In genomic region chr8:120882657-120883056, GRCm38 (mm10) we compare ENCODE assay signal across 21 mouse cellular contexts.
DNase-seq lines count a peak whose midpoint lies in the region; ATAC-seq and TF ChIP-seq lines count a peak whose summit lies in the region.
"Had no signal": no experiment of that assay in that cellular context is flagged by ENCODE, and none has a peak within 500 bp of the region (broad histone marks: within the 10 kb centered on the region; RNA-seq: fewer than 3 reads in every experiment).

No protein-coding gene starts in this region.

- H3K4me2 ChIP-seq in hindbrain, embryonic 11.5 days (replicated peaks; ENCODE audit: low read depth, low read length): no peak overlapping the region
- no peak overlapping the region for H3K4me2 ChIP-seq in hindbrain, embryonic 14.5 days (replicated peaks)
- H3K4me2 ChIP-seq in midbrain, embryonic 11.5 days: no peak overlapping the region
- no peak overlapping the region for H3K4me2 ChIP-seq in midbrain, embryonic 16.5 days (ENCODE audit: low read length)
- H3K4me2 ChIP-seq in intestine, embryonic 16.5 days (ENCODE audit: low read depth, low read length): peak overlapping the region; percentile 28
- H3K4me2 ChIP-seq in stomach, postnatal 0 days (replicated peaks; ENCODE audit: low read depth): peak overlapping the region; percentile 42
- H3K4me2 ChIP-seq in forebrain, postnatal 0 days (ENCODE audit: low read depth): no peak overlapping the region
- H3K4me2 ChIP-seq: liver, embryonic 12.5 days had no signal

- 17% methylated on average over 13 of the region's 13 CpGs for WGBS in hindbrain, embryonic 11.5 days
- 20% methylated on average over 13 of the region's 13 CpGs for WGBS in hindbrain, embryonic 14.5 days
- 23% methylated on average over 13 of the region's 13 CpGs for WGBS in midbrain, embryonic 11.5 days
- 17% methylated on average over 13 of the region's 13 CpGs for WGBS in midbrain, embryonic 16.5 days
- 28% methylated on average over 13 of the region's 13 CpGs for WGBS in intestine, embryonic 16.5 days
- 26% methylated on average over 13 of the region's 13 CpGs for WGBS in stomach, postnatal 0 days
- 27% methylated on average over 13 of the region's 13 CpGs for WGBS in forebrain, postnatal 0 days

- DNase-seq in hindbrain, embryonic 11.5 days (ENCODE audit: low spot score): peak; percentile 33
- DNase-seq in hindbrain, embryonic 14.5 days (ENCODE audit: low spot score): no peak
- DNase-seq in midbrain, embryonic 11.5 days (ENCODE audit: low spot score, missing footprints): peak; percentile 84
- DNase-seq in stomach, postnatal 0 days (ENCODE audit: low spot score): no peak
- DNase-seq in right cerebral cortex, postnatal 14 days: no peak
- DNase-seq in forebrain, postnatal 0 days: no peak
- DNase-seq: adrenal gland, postnatal 25 days; cerebellum, adult 11 months; gastrocnemius, postnatal 10 days; heart, adult 11 months; heart, postnatal 36 days; kidney, postnatal 36 days; retina, postnatal 1 day; thymus, adult 2 months had no signal

- H3K27me3 ChIP-seq in hindbrain, embryonic 11.5 days (ENCODE audit: control insufficient read depth, insufficient read depth, low read length): peaks cover 70% of the 10 kb centered on the region
- H3K27me3 ChIP-seq in hindbrain, embryonic 14.5 days (ENCODE audit: control insufficient read depth, insufficient read depth, low read length): peaks cover 88% of the 10 kb centered on the region
- peaks cover 67% of the 10 kb centered on the region for H3K27me3 ChIP-seq in midbrain, embryonic 11.5 days (ENCODE audit: control insufficient read depth, insufficient read depth, low read length)
- H3K27me3 ChIP-seq in midbrain, embryonic 16.5 days (ENCODE audit: control insufficient read depth, insufficient read depth, low read depth, low read length): peaks cover 59% of the 10 kb centered on the region
- H3K27me3 ChIP-seq in intestine, embryonic 16.5 days (replicated peaks; ENCODE audit: control insufficient read depth, insufficient read depth, low read length): peaks cover 31% of the 10 kb centered on the region
- H3K27me3 ChIP-seq in stomach, postnatal 0 days (ENCODE audit: control insufficient read depth, insufficient read depth, low read length): no peaks in the 10 kb centered on the region; the same call in 1 of the 2 replicates
- peaks cover 59% of the 10 kb centered on the region for H3K27me3 ChIP-seq in forebrain, postnatal 0 days (ENCODE audit: insufficient read depth, low read length)

- H3K27ac ChIP-seq in hindbrain, embryonic 11.5 days (ENCODE audit: low read depth, low read length): no peak overlapping the region
- H3K27ac ChIP-seq in hindbrain, embryonic 14.5 days: no peak overlapping the region
- H3K27ac ChIP-seq in midbrain, embryonic 11.5 days (ENCODE audit: low read depth, low read length): no peak overlapping the region
- no peak overlapping the region for H3K27ac ChIP-seq in midbrain, embryonic 16.5 days (ENCODE audit: low read length)
- H3K27ac ChIP-seq in intestine, embryonic 16.5 days (ENCODE audit: low read length): peak overlapping the region; percentile 95
- peak overlapping the region; percentile 92 for H3K27ac ChIP-seq in stomach, postnatal 0 days (replicated peaks)
- H3K27ac ChIP-seq in forebrain, postnatal 0 days (ENCODE audit: low read depth, low read length): no peak overlapping the region
- H3K27ac ChIP-seq: forebrain, embryonic 12.5 days; heart, embryonic 13.5 days; liver, embryonic 12.5 days; macrophage; midbrain, embryonic 10.5 days had no signal

- H3K9ac ChIP-seq in hindbrain, embryonic 11.5 days (ENCODE audit: low read depth, low read length): no peak overlapping the region
- no peak overlapping the region for H3K9ac ChIP-seq in hindbrain, embryonic 14.5 days
- no peak overlapping the region for H3K9ac ChIP-seq in midbrain, embryonic 11.5 days (ENCODE audit: low read length)
- H3K9ac ChIP-seq in midbrain, embryonic 16.5 days (ENCODE audit: low read depth, low read length): no peak overlapping the region
- peak overlapping the region; percentile 68 for H3K9ac ChIP-seq in intestine, embryonic 16.5 days (ENCODE audit: low read depth, low read length)
- H3K9ac ChIP-seq in stomach, postnatal 0 days (ENCODE audit: low read length): peak overlapping the region; percentile 60
- no peak overlapping the region for H3K9ac ChIP-seq in forebrain, postnatal 0 days
- H3K9ac ChIP-seq: forebrain, embryonic 12.5 days; liver, embryonic 12.5 days had no signal

- peaks cover 3% of the 10 kb centered on the region; the same call in 1 of the 2 replicates for H3K4me1 ChIP-seq in hindbrain, embryonic 11.5 days (replicated peaks; ENCODE audit: control insufficient read depth, insufficient read depth, low read length)
- no peaks in the 10 kb centered on the region for H3K4me1 ChIP-seq in hindbrain, embryonic 14.5 days (replicated peaks; ENCODE audit: control insufficient read depth, insufficient read depth, low read length)
- H3K4me1 ChIP-seq in midbrain, embryonic 11.5 days (ENCODE audit: control insufficient read depth, insufficient read depth, low read length): peaks cover 2% of the 10 kb centered on the region; the same call in 1 of the 2 replicates
- H3K4me1 ChIP-seq in midbrain, embryonic 16.5 days (ENCODE audit: control insufficient read depth, insufficient read depth, low read length): peaks cover 5% of the 10 kb centered on the region; the same call in 1 of the 2 replicates
- peaks cover 16% of the 10 kb centered on the region; the same call in 1 of the 2 replicates for H3K4me1 ChIP-seq in intestine, embryonic 16.5 days (ENCODE audit: control insufficient read depth, insufficient read depth, low read length)
- no peaks in the 10 kb centered on the region for H3K4me1 ChIP-seq in stomach, postnatal 0 days (replicated peaks; ENCODE audit: control insufficient read depth, insufficient read depth)
- no peaks in the 10 kb centered on the region for H3K4me1 ChIP-seq in forebrain, postnatal 0 days (ENCODE audit: insufficient read depth)
- H3K4me1 ChIP-seq: liver, embryonic 12.5 days had no signal

- no peaks in the 10 kb centered on the region for H3K36me3 ChIP-seq in hindbrain, embryonic 11.5 days (ENCODE audit: control insufficient read depth, insufficient read depth, low read length)
- no peaks in the 10 kb centered on the region for H3K36me3 ChIP-seq in hindbrain, embryonic 14.5 days (replicated peaks; ENCODE audit: control insufficient read depth, insufficient read depth)
- no peaks in the 10 kb centered on the region; the same call in 1 of the 2 replicates for H3K36me3 ChIP-seq in midbrain, embryonic 11.5 days (ENCODE audit: control insufficient read depth, insufficient read depth, low read length)
- no peaks in the 10 kb centered on the region for H3K36me3 ChIP-seq in midbrain, embryonic 16.5 days (ENCODE audit: control insufficient read depth, insufficient read depth, low read length)
- no peaks in the 10 kb centered on the region for H3K36me3 ChIP-seq in intestine, embryonic 16.5 days (ENCODE audit: control insufficient read depth, insufficient read depth, low read length)
- no peaks in the 10 kb centered on the region for H3K36me3 ChIP-seq in stomach, postnatal 0 days (ENCODE audit: control insufficient read depth, insufficient read depth, low read length)
- H3K36me3 ChIP-seq in forebrain, postnatal 0 days (ENCODE audit: insufficient read depth): no peaks in the 10 kb centered on the region
- H3K36me3 ChIP-seq: forebrain, embryonic 12.5 days; heart, embryonic 13.5 days; liver, embryonic 12.5 days; midbrain, embryonic 10.5 days had no signal

- TF ChIP-seq CTCF in stomach, postnatal 0 days (IDR thresholded peaks at IDR 0.05; ENCODE audit: low read depth): no peak
- no peak for TF ChIP-seq CTCF in forebrain, postnatal 0 days (IDR thresholded peaks at IDR 0.05; ENCODE audit: low read depth)

- no peak for TF ChIP-seq EP300 in stomach, postnatal 0 days (optimal IDR thresholded peaks at IDR 0.05)

- H3K4me3 ChIP-seq in hindbrain, embryonic 11.5 days (ENCODE audit: low read depth, low read length): no peak overlapping the region
- H3K4me3 ChIP-seq in hindbrain, embryonic 14.5 days (replicated peaks; ENCODE audit: low read length): no peak overlapping the region
- H3K4me3 ChIP-seq in midbrain, embryonic 11.5 days (ENCODE audit: low read depth, low read length): no peak overlapping the region
- no peak overlapping the region for H3K4me3 ChIP-seq in midbrain, embryonic 16.5 days (ENCODE audit: low read depth, low read length)
- peak overlapping the region; percentile 13 for H3K4me3 ChIP-seq in intestine, embryonic 16.5 days (ENCODE audit: low read length)
- peak overlapping the region; percentile 20 for H3K4me3 ChIP-seq in stomach, postnatal 0 days (ENCODE audit: low read depth, low read length)
- no peak overlapping the region for H3K4me3 ChIP-seq in forebrain, postnatal 0 days (ENCODE audit: low read depth, low read length)
- H3K4me3 ChIP-seq: forebrain, embryonic 12.5 days; liver, embryonic 12.5 days had no signal

- no peaks in the 10 kb centered on the region for H3K9me3 ChIP-seq in hindbrain, embryonic 11.5 days (ENCODE audit: control insufficient read depth, low read length)
- H3K9me3 ChIP-seq in hindbrain, embryonic 14.5 days (ENCODE audit: control insufficient read depth, low read length): no peaks in the 10 kb centered on the region
- no peaks in the 10 kb centered on the region for H3K9me3 ChIP-seq in midbrain, embryonic 11.5 days (ENCODE audit: control insufficient read depth, low read length)
- H3K9me3 ChIP-seq in midbrain, embryonic 16.5 days (replicated peaks; ENCODE audit: control insufficient read depth, low read length, poor library complexity, severe bottlenecking): no peaks in the 10 kb centered on the region
- no peaks in the 10 kb centered on the region for H3K9me3 ChIP-seq in intestine, embryonic 16.5 days (ENCODE audit: control insufficient read depth, low read length)
- H3K9me3 ChIP-seq in stomach, postnatal 0 days (ENCODE audit: control insufficient read depth, low read length): no peaks in the 10 kb centered on the region
- H3K9me3 ChIP-seq in forebrain, postnatal 0 days (ENCODE audit: low read length): no peaks in the 10 kb centered on the region
- H3K9me3 ChIP-seq: forebrain, embryonic 12.5 days; heart, embryonic 13.5 days; liver, embryonic 12.5 days; midbrain, embryonic 10.5 days had no signal

- ATAC-seq in hindbrain, embryonic 11.5 days (ENCODE audit: low FRiP score): no peak
- ATAC-seq in hindbrain, embryonic 14.5 days (ENCODE audit: low FRiP score): no peak
- ATAC-seq in midbrain, embryonic 11.5 days (ENCODE audit: low FRiP score): peak; percentile 46; the same call in 1 of the 2 replicates
- no peak for ATAC-seq in midbrain, embryonic 16.5 days
- peak; percentile 46 for ATAC-seq in intestine, embryonic 16.5 days
- ATAC-seq in stomach, postnatal 0 days (ENCODE audit: low FRiP score, low TSS enrichment): no peak
- no peak for ATAC-seq in forebrain, postnatal 0 days
- ATAC-seq: liver, embryonic 12.5 days had no signal

Comparison
In these comparisons a context has a peak if more than half of its experiments do, and no peak if none do; other contexts are left out.
1. ATAC-seq: peak in midbrain, embryonic 11.5 days (single experiment) and intestine, embryonic 16.5 days (single experiment); none in hindbrain, embryonic 11.5 days (single experiment), hindbrain, embryonic 14.5 days (single experiment), midbrain, embryonic 16.5 days (single experiment), stomach, postnatal 0 days (single experiment) and forebrain, postnatal 0 days (single experiment).
2. DNase-seq: peak in hindbrain, embryonic 11.5 days (single experiment) and midbrain, embryonic 11.5 days (single experiment); none in hindbrain, embryonic 14.5 days (single experiment), stomach, postnatal 0 days (single experiment), right cerebral cortex, postnatal 14 days (single experiment) and forebrain, postnatal 0 days (single experiment).
3. H3K27ac ChIP-seq: peak in intestine, embryonic 16.5 days (single experiment) and stomach, postnatal 0 days (single experiment); none in hindbrain, embryonic 11.5 days (single experiment), hindbrain, embryonic 14.5 days (single experiment), midbrain, embryonic 11.5 days (single experiment), midbrain, embryonic 16.5 days (single experiment) and forebrain, postnatal 0 days (single experiment).
4. H3K4me2 ChIP-seq: peak in intestine, embryonic 16.5 days (single experiment) and stomach, postnatal 0 days (single experiment); none in hindbrain, embryonic 11.5 days (single experiment), hindbrain, embryonic 14.5 days (single experiment), midbrain, embryonic 11.5 days (single experiment), midbrain, embryonic 16.5 days (single experiment) and forebrain, postnatal 0 days (single experiment).
5. H3K4me3 ChIP-seq: peak in intestine, embryonic 16.5 days (single experiment) and stomach, postnatal 0 days (single experiment); none in hindbrain, embryonic 11.5 days (single experiment), hindbrain, embryonic 14.5 days (single experiment), midbrain, embryonic 11.5 days (single experiment), midbrain, embryonic 16.5 days (single experiment) and forebrain, postnatal 0 days (single experiment).
6. H3K9ac ChIP-seq: peak in intestine, embryonic 16.5 days (single experiment) and stomach, postnatal 0 days (single experiment); none in hindbrain, embryonic 11.5 days (single experiment), hindbrain, embryonic 14.5 days (single experiment), midbrain, embryonic 11.5 days (single experiment), midbrain, embryonic 16.5 days (single experiment) and forebrain, postnatal 0 days (single experiment).